Mouse (Mus musculus) embryo, embryonic 10.5 days (tissue): ENCODE data around the gene Tbc1d2b.

Experiments used
- DNase-seq: peaks from one replicate; pipeline ENCODE4 v3.0.0-alpha.2; 2015; ENCODE audit warnings: low spot score

Tbc1d2b gene

DNA sequence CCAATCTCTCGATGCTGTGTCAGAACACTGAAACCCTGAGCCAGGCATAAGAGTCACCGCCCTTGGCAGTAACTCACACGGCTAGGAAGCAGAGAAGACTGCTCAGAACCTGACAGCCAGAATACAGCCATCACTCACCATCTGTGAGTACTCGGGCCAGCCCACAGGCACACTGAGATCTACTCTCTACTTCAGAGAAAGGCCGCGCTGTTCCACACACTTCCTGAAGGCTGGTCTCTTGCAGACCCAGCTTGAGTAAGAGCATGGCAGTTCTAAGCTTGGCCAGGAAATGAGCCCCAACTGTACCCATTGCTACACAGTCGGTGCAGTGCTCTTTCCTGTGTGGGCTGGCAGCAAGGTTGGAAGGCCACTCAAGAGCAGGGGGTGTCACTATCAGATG is 27.7 kb downstream of the Tbc1d2b start:
- no peak for DNase-seq

DNA sequence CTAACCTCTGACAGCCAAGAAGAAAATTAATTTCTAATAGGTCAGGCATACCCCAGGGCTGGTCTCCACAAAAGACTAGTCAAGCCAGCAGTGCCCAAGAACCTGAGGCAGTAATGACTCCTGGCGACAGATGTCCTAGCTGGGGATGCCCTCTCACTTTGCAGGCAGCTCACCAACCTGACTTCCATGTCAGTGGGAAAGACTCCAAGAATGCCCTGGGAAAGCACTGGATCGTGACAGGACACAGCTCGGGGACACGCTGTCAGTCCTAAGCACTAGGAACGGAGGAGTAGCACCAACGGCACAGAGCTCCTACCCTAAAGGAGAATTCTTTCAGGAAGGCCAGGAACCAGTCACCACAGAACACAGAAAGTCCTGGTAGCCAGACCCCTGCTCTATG is 28.3 kb downstream of the Tbc1d2b start:
- no peak for DNase-seq

DNA sequence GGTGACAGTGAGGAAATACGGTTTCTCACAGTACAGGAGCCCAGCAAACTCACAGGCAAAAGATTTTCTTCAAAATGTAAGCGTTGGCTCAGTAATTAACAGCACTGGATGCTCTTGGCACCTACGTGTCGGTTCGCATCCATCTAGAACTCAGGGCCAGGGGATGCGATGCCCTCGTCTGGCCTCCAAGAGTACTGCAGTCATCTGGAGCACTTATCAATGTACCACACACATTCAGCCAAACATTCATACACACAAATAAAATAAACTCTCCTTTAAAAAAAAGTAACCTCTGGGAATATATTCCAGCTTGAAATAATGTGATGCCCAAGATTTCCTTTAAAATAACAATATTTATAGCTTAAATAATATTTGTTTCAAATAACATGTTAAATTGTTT is 29.0 kb downstream of the Tbc1d2b start:
- DNase-seq = peak; percentile 19

DNA sequence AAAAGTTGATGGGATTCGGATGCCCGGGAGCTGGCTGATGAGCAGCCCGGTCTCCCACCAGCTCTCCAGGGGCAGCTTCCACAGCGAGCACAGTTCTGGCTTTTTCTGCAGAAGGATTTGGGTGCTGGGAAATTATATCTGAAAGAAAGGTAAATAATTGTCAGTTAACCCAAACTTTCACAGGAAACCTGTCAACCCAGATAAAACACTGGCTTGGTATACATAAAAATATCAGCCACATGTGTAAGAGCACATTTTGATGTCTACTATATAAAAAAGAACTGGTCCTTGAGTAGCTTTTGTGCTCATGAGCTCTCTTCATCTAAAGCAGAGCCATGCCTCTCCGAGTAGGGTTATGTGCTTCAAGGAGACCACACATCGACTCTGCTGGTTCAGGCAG is 29.6 kb downstream of the Tbc1d2b start:
- no peak for DNase-seq

DNA sequence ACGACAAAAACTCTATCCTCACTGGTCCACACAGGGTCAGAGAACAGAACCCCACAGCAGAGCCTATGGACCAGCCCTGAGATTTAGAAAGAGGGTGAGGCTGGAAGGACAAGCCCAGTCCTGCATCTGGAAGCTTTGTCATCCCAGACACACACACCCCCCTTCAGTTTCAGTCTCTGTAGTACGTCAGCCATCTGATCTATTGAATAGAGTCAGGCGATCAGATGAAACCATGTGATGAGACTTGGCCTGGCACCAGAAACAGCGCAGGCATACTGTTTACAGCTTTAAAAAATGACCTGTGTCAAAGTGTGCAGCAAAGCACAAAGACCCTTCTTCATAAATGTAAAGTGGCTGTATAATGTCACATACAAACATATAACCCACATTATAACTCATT is 30.0 kb downstream of the Tbc1d2b start:
- DNase-seq = no peak

DNA sequence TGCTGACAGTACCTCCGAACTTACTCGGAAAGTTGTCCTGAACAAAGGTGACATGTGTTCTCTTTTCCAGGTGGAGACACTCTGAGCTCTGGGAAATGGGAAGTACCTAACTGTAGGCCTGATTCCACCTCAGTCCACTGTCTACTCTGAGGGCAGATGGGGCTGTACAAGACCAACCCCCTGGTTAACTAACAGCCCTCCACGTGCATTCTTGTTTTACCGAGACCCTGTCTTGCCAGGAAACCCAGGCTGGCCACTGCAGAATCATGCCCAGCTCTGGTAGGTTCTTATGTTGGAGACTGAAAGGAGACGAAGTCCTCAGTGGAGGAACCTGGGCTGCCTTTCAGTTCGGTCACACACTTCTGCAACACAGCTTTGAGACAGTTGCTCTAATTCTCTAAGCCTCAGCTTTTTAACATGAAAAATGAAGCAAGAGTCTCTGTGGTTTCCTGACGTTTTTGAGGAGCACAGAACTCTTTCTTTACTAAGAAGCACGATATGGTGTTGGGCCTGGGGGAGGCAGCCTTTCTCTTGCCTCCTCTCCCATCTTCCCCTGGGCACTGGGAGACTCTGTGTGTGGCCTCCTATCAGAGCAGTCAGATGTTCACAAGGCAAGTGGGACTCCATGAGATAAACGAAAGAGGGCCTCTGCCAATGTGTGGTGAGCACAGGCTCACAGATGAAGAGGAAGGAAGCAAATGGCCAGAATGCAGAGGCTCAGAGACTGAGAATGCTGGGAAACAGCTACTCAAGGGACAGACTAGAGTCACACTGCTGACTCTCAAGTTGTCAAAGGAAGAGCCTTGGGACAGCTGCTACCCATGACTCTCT is 33.2 kb downstream of the Tbc1d2b start:
- DNase-seq = no peak

DNA sequence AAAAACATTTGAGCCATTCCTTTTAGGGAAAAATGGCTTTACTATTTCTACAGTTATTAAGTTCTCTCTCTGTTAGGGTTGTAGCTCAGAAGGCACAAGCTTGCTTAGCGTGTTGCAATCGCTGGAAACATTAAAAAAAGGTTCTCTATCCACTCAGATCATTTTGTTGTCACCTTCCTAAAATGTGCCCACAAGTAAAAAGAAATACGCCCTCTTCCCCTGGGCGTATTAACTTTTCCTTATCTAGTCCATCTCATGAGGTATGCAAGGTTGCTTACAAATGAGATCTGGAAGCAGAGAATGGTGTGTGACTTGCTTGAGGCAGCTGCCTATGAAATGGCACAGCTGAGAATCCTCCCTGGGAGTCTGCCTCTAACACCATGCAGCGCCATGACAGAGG is 33.8 kb downstream of the Tbc1d2b start:
- DNase-seq = no peak

DNA sequence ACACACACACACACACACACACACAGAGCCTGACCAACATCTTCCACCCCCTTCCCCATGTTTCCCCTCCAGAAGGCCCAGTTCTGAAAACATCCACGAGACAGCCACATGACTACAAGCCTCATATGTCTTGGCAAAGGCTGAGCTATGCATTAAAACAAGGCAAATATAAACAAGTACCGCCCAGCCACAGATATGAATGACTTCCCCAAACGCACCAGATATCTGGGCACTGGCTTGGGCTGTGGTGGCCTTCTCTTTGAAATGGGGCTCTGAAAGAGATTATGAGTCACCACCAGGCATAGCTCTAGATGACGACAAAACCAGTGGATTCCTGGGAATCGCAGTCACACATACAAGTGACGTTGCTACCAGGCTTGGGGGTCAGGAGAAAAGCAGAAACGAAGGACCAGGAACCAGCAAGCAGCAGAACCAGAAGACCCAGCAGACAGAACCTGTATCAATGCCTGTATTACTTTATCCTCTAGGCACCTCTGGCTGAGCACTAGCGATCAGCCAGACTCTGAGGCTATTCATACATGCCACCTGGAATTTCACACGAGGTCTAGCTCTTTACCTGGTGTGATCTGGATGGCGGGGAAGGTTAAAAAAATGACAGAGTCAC is 35.2 kb downstream of the Tbc1d2b start:
- no peak for DNase-seq

DNA sequence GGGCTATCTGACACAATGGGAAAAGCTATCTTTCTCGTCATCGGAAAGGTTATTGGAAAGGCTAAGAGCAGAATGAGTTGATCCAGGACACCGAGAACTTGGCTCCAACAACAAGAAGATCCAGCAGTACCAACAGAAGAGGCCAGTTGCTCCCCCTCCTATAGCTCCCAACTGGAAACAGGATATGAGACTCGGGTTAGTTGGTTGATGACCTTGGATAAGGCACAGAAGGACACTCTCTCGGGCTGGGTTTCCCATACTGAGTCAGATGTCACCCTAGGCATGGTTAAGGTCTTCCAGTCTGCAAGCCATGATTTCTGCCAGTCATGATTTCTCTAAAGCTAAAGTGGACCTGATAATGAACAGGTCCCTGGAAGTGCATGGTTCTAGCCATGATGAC is 35.8 kb downstream of the Tbc1d2b start:
- DNase-seq = no peak

DNA sequence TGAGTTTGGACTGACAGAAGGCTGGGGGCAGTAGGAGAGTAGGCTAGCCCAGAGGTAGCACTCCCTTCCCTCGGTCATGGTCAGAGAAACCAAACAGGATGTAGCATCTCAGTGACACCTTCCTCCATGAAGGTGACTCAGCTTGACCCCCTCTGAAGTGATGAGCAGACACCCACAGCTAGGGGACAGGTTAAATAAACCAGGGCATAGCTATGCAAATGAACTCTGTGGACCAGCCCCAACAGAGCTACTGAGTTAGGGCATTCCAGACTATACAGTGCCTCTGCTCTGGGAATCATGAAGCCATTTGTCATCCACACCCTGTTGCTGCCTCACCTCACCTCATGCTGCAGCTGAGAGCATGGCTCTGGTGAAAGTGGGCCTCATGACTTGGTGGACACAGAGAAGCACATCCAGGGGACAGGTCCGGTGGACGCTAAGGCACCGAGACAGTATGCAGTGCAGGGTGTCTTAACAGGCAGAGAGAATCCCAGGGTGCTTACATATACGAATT is 36.6 kb downstream of the Tbc1d2b start:
- no peak for DNase-seq

DNA sequence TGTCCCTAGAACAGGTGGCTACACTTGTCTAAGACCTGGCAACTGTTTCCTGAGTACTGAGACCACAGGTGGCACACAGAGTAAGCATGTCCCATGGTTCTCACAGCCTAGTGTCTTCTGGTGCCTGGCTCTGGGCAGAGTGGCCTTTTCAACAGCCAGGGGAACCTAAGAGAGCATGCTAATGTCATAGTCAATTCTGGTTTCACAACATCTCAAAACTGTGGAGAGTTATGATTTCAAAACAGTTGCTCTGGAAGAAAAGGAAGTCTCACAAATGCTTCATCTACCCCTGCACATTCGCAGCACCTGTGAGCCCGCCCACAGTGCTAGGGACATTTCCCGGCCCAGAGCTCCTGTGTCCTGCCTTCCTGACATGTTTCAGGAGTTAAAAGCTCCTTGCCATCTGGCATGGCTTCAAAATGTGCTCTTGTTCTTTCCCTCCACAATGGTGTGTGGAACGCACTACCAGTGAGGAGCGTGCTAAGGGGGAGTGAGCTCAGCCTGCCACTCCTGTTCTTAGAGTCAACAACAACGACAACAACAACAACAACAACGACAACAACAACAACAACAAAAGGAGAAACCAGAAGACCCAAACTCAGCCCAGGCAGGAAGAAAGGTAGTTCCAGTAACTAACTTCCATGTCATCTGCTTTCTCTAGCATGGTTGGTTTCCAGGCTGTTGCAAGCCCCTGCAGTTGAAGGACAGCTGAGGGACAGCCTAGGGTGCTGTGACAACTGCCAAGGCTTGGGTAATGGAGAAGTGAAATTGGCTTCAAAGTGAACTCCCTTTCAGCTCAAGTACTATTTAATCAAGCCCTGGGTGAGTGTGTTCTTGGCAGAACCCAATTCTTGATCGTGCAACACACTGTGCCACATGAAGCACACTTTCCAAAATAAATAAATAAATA is 37.6 kb downstream of the Tbc1d2b start:
- DNase-seq = no peak

DNA sequence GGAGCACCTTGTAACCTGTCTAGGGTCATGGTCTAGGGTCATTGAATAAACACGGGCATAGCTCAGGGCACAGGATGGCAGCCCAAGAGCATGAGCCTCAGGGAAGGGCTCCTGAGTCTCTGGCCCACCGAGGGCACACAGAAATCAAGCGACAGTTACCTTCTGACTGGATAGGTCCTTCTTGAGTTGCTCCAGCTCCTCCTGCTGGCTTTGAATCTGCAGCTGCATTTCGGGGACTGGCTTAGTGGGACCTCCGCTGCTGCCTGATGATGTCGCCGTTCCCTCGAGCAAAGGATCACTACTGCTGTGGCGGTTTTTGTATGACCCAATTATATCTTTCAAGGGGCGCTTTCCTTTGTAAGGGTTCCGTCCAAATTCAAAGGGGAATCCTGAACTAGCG is 43.4 kb downstream of the Tbc1d2b start:
- no peak for DNase-seq

DNA sequence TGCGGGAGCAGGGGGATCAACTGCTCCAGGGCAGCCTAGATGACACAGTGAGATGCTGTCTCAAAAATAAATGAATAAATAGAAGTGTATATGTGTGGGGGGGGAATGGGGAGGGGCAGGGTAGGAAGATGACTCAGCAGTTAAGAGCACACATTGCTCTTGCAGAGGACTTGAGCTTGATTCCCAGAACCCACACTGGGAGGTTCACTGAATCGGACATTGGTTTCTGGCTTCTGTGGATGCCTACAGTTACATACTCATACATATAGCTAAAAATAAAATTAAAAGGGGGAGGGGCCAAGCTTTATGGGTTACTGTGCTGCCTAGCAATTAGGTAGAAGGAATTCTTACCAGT is 43.9 kb downstream of the Tbc1d2b start:
- no peak for DNase-seq

DNA sequence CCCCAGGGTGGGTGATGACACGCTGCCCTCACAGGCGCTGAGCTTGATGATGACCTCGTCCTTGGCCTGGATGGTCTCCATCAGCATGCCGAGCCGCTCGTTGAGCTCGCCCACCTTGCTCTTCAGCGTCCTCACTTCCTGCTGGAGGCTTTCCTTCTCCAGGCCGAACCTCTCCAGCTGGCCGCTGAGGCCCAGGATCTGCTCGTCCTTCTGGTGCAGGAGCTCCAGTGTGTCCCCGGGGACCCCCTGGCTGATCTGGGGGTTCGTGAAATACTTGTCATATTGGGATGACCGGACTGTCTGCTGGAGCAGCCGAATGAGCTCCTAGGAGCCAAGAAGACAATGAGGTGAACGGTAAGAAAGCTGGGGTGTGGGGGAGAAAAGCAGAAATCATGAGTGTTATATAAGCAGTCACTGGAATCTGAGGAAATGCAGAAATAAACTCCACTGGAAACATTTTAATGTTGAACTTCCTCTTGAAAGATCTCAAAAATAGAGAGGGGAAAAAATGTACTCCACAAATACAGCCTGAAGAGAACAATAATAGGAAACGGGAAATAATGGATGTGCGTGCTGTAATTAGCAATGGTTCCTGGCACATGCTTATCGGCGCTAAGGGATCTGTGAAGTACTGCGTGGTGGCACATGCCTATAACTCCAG is 44.4 kb downstream of the Tbc1d2b start:
- no peak for DNase-seq

DNA sequence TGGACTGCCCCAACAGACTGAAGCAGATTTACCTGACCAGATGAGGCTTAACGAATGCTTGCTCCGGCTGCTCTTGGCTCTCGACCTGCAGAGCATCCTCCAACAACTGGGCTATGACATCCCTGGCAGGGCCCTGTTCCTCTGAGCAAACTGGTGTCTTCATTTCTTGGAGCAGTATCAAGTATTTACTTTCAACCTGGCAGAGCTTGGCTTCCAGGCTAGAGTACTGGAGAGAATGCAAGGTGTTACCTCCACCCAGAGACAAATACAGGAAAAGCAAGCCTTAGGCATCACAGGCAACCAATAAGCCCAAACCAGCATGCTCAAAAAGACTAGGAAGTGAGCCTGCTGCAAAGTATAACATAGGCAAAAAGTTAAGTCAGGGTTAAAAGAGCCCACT is 48.3 kb downstream of the Tbc1d2b start:
- DNase-seq = no peak

DNA sequence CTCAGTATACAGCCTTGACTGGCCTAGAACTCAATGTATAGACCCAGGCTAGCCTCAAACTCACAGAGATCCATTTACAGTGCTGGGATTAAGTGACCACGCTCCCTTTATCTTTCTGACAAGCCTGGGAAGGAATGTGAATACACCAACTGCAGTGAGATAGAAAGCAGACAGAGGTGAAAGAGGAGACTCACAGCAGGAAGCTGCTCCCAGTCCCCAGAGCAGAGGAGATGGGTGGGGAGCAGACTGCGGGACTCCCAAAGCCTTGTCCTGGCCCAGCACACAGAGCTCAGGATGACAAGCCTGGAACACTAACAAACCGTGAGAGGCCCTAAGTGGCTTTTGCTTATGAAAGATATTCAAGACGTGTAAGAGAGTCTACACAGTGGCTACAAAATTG is 53.1 kb downstream of the Tbc1d2b start:
- DNase-seq = no peak

DNA sequence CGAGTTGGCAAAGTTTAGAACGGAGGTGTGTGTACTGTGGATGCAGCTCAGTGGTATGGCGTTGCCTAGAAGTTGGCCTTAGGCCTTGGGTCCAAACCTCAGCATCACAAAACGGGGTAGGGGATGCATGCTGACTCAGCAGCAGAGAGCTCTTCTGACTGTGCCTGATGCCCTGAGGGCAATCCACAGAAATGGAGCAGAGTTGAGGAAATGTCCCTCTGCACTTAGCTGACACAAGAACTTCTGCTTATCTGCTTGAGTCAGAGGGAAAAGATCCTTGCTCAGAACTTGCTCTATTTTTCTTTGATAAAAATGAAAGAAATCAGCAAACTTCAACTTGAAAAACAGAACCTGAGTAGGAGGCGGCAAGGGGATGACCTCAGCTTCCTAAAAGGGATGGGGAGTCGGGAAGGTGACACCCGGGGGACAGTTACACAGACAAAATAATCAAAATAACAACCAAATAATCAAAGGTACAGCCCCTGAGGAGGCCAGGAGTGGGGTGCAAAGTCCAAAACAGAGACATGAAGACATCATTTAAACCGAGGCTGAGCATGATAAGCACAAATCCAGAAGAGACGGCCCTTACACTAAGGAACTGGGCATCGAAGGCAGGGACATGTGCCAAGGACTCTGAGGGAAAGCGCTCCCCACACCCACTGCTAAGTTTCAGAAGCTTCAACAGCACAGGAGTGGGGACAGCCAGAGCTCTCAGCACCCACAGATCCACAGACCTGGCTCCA is 54.2 kb downstream of the Tbc1d2b start:
- DNase-seq = no peak

DNA sequence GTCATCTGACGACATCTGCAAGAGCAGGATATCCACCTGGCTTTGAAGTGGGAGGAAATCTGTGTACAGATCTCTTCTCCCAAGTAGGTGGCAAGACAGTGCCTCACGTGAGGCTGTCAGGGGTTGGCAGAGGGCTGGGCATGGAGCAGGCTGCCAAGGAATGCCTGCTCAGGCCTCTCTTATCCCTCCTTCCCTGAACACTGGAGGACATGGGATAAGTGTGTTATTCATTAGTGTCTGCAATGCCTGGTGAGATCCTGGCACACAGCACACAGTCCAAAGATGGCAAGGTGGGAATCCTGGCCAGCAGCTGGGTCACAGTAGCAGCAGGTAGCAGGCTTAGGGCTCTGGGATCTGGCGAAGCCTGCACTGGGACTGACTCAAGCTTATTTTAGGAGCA is 57.5 kb downstream of the Tbc1d2b start:
- DNase-seq = no peak

DNA sequence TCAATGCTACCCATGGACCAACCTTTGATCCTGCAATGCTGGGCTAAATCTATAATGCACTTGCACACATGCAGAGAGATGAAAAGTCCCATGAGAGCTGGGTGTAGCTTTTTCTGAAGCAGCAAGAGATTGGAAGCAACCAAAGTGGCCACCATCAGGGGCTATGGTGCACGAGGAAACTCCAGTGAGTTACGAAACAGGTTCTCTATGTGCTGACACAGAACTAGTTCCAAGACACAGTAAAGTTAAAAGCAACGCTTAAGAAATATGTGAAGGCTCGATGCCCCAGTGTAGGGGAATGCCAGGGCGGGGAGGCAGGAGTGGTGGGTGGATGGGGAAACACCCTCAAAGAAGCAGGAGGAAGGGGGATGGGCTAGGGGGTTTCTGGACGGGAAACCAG is 61.9 kb downstream of the Tbc1d2b start:
- no peak for DNase-seq

DNA sequence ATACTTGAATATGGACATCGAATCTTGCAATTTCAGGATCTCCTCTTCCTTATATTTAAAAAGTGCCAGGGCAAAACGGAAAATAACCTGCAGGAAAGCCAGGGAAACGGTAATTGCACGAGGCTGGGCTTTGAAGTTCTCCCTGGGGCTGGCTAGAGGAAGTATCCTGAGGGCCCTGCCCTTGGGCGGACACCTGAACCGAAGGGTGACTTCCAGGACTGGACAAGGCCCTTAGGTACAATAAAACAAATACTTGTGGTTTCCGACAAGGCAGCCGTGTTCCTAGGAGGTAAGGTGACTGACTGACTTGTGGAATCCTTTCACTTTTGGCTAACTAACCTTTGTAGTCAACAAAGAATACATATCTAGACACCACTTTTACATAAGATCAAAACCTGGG is 62.8 kb downstream of the Tbc1d2b start:
- DNase-seq = no peak

DNA sequence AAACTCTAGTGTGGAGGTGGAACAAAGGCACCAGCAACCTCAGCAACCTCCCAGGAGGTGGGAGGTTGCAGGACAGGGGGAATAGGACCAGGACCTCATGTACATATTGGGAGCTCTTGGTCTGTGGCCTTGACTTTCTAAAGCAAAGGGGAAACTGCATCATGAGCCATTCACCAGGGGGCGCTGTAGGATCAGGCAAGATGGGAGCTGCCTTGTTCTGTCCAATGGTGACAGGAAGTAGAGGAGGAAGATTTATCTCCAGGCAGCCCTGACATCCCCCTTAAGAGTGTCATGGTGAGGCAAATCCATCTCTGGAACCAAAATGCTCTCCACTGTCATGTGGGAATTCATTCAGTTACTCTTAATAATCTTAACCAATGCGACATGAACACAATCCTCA is 64.1 kb downstream of the Tbc1d2b start:
- peak; percentile 86 for DNase-seq
